Mouse (Mus musculus): Measurements from ENCODE around the gene Gm8439.

DNA sequence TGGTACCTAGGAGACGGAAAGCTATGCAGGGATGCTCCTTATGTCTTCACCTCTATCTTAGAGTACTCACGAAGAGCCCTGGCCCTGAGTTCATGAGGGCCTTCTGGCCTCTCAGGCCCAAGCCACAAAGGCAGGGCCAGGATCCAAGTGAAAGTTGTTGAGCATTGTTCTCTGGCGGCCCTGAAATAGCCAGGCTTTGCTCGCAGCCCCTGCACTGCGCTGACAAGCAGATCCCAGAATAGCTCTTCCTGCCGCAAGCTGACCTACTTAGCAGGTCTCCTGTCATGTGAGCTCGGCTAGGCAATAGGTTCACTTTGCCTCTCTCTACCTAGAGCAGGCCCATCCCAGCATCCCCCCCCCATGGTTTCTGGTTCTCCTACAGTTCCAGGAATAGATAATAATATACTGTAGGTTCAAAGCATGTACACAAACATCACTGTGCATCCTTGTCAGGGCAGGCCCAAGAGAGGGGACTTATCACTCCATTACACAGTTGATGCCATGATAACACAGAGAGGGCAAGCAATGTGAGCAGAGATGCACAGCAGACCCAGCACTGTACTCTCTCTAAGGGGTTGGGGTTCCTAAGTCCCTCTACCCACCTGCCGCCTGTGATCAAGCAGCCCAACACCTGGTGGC is 25.3 kb downstream of the Gm8439 start:
- TF ChIP-seq POLR2A (IDR thresholded peaks at IDR 0.05; ENCODE audit: control insufficient read depth, low read depth, low read length) (no peak), CTCF (IDR thresholded peaks at IDR 0.05; ENCODE audit: control insufficient read depth, insufficient read depth, insufficient replicate concordance, low read depth, low read length) (no peak)
